Mouse (Mus musculus): Measurements from ENCODE around the gene Cyb561d2. TPM values are rescaled to one million over a fixed set of nuclear protein-coding genes. Genes with fewer than 3 reads are reported as not detected.
"Not testable (repeated sequence)": the region's sequence is repeated elsewhere in the genome, so short reads cannot be mapped to it uniquely, and the experiment has no call there.

Cyb561d2 gene
- polyA plus RNA-seq, 1 experiment from 2014 or later: 24.7 TPM

DNA sequence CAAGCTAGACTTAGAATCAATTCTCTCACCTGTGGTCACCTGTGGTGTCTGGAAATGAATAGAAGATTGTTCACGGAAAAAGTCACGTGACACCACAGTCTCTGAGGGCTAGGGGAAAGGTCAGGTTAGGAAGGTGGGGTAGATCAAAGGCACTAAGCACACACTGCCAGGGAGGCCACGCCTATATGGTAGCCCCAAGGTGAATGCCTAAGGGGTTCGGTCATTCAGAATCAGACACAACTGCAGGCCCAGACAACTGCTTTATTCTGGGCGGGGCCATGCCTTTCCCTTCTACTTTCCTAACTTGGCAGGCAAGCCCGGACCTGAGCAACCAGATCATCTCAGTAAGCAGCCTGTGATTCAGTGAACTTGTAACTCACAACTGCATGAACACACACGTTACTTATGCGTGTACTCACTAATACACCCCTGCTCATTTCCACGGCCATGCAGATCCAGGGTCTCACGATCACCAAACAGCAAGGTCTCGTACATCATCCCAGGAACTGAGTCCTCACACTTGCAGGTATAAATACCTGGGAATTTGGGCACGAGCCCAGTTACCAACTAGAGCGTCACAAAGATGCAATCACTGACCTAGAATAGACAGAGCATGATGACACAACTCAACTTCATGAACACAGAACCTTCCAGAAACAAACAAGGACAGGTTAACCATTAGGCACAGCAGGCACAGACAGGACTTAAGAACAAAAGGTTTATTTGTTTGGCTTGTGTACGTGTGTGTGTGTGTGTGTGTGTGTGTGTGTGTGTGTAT is 33.8 kb upstream of the Cyb561d2 start:
- Histone ChIP-seq H3K27ac (replicated peaks; ENCODE audit: low read depth, low read length) (peak overlapping the region; percentile 82), H3K4me2 (ENCODE audit: low read depth, low read length) (no peak overlapping the region), H3K36me3 (ENCODE audit: control insufficient read depth, insufficient read depth, low read length) (peaks cover 40% of the 10 kb centered on the region), H3K9ac (ENCODE audit: low read depth, low read length) (no peak overlapping the region), H3K4me3 (ENCODE audit: low read depth, low read length) (no peak overlapping the region), H3K27me3 (replicated peaks; ENCODE audit: control insufficient read depth, insufficient read depth, low read length) (no peaks in the 10 kb centered on the region), H3K9me3 (ENCODE audit: control insufficient read depth, low read length) (no peaks in the 10 kb centered on the region), H3K4me1 (ENCODE audit: control insufficient read depth, insufficient read depth, low read length) (peaks cover 12% of the 10 kb centered on the region)
- 71% methylated on average over 14 of the region's 14 CpGs for WGBS
- DNase-seq (ENCODE audit: low spot score): peak; percentile 88
- peak; percentile 17; the same call in 1 of the 2 replicates for ATAC-seq (ENCODE audit: low read depth)

DNA sequence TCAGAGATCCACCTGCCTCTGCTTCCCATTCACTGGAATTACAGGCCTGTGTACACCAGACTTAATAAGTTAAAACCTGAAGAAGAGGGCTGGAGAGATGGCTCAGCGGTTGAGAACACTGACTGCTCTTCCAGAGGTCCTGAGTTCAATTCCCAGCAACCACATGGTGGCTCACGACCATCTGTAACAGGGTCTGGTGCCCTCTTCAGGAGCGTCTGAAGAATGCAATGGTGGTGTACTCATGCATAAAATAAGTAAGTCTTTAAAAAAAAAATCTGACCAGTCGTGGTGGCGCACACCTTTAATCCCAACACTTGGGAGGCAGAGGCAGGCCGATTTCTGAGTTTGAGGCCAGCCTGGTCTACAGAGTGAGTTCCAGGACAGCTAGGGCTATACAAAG is 31.8 kb upstream of the Cyb561d2 start:
- Histone ChIP-seq H3K4me1 (ENCODE audit: control insufficient read depth, insufficient read depth, low read length) (peaks cover 23% of the 10 kb centered on the region), H3K36me3 (ENCODE audit: control insufficient read depth, insufficient read depth, low read length) (peaks cover 44% of the 10 kb centered on the region)
- not testable (repeated sequence) for H3K9me3 ChIP-seq (ENCODE audit: control insufficient read depth, low read length); H3K27me3 ChIP-seq (replicated peaks; ENCODE audit: control insufficient read depth, insufficient read depth, low read length); ATAC-seq (ENCODE audit: low read depth); DNase-seq (ENCODE audit: low spot score); H3K9ac ChIP-seq (ENCODE audit: low read depth, low read length); H3K27ac ChIP-seq (replicated peaks; ENCODE audit: low read depth, low read length); H3K4me3 ChIP-seq (ENCODE audit: low read depth, low read length); H3K4me2 ChIP-seq (ENCODE audit: low read depth, low read length)
- 86% methylated on average over 6 of the region's 6 CpGs for WGBS

DNA sequence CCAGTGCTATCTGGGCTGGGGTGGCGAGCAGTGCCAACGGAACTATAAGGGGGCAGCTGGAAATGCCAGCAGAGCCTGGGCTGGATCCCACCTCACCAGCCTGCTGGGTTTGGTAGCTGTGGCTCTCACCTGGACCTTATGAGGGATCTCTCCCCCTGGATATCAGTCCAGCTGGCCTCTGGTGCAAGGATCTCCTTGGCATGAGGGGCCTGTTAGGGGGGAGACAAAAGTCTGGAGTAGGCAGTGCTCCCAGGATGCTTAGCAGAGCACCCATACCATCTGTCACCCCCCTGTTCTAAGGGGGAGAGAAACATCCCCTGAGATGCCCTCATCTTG is 30.3 kb upstream of the Cyb561d2 start:
- peaks cover 44% of the 10 kb centered on the region for H3K36me3 ChIP-seq (ENCODE audit: control insufficient read depth, insufficient read depth, low read length)
- H3K4me1 ChIP-seq (ENCODE audit: control insufficient read depth, insufficient read depth, low read length): peaks cover 28% of the 10 kb centered on the region
- H3K27ac ChIP-seq (replicated peaks; ENCODE audit: low read depth, low read length): no peak overlapping the region
- H3K27me3 ChIP-seq (replicated peaks; ENCODE audit: control insufficient read depth, insufficient read depth, low read length): no peaks in the 10 kb centered on the region
- H3K9me3 ChIP-seq (ENCODE audit: control insufficient read depth, low read length): no peaks in the 10 kb centered on the region
- 94% methylated on average over 2 of the region's 2 CpGs for WGBS
- no peak overlapping the region for H3K4me3 ChIP-seq (ENCODE audit: low read depth, low read length)
- DNase-seq (ENCODE audit: low spot score) (no peak), ATAC-seq (ENCODE audit: low read depth) (no peak)
- H3K9ac ChIP-seq (ENCODE audit: low read depth, low read length): no peak overlapping the region
- no peak overlapping the region for H3K4me2 ChIP-seq (ENCODE audit: low read depth, low read length)

DNA sequence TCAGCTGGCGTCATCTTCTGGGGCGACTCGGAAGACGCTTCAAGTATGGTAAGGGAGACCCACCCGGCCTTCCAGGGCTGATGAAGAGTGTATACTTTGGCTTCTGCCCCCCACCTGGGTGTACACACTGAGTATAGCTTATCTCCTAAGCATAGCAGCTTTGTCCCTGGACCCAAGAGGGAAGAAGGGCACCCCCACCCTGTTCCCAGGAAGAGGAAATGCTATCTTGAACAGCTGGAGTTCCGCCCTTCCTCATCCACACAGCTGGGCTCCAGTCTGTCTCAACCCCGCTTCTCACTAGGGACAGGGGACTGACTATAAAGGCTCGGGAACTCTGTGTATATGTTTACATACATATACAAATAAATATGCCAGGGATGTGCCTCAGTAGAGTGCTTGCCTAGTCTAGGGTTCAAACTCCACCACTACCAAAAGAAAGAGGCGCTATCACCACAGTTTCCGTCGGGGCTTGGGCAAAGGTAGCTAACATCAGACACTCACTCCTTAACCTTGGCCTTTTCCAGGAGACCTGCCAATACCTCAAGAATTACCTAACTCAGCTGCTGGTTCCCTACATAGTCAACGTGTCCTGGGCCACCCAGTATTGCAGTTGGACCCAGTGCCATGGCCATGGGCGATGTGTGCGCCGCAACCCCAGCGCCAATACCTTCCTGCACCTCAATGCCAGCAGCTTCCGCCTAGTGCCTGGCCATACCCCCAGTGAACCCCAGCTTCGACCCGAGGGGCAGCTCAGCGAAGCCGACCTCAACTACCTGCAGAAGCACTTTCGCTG is 29.7 kb upstream of the Cyb561d2 start:
- DNase-seq (ENCODE audit: low spot score): no peak
- H3K4me2 ChIP-seq (ENCODE audit: low read depth, low read length): no peak overlapping the region
- H3K4me1 ChIP-seq (ENCODE audit: control insufficient read depth, insufficient read depth, low read length): peaks cover 28% of the 10 kb centered on the region
- H3K36me3 ChIP-seq (ENCODE audit: control insufficient read depth, insufficient read depth, low read length): peaks cover 44% of the 10 kb centered on the region
- H3K27me3 ChIP-seq (replicated peaks; ENCODE audit: control insufficient read depth, insufficient read depth, low read length): no peaks in the 10 kb centered on the region
- H3K9me3 ChIP-seq (ENCODE audit: control insufficient read depth, low read length): no peaks in the 10 kb centered on the region
- no peak for ATAC-seq (ENCODE audit: low read depth)
- WGBS: 95% methylated on average over 22 of the region's 22 CpGs
- H3K27ac ChIP-seq (replicated peaks; ENCODE audit: low read depth, low read length): no peak overlapping the region
- H3K9ac ChIP-seq (ENCODE audit: low read depth, low read length): 0 out of 2 replicates have a peak overlapping the region, but pooled peaks have one; percentile 20
- H3K4me3 ChIP-seq (ENCODE audit: low read depth, low read length): no peak overlapping the region

DNA sequence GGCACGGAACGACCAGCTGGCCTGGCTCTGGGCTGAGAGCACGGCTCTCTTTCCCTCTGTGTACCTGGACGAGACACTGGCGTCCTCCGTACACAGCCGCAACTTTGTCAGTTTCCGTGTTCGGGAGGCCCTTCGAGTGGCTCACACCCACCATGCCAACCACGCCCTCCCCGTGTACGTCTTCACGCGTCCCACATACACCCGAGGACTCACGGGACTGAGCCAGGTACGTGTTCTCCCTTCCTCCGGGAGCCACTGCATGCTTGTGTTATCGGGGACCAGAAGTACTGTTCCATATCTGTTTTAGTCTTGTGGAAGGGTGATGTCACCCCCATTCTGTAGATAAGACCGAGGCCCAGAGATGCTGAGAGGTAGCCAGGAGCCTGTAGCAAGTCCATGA is 28.9 kb upstream of the Cyb561d2 start:
- Histone ChIP-seq H3K9ac (ENCODE audit: low read depth, low read length) (peak overlapping the region; percentile 66), H3K4me1 (ENCODE audit: control insufficient read depth, insufficient read depth, low read length) (peaks cover 24% of the 10 kb centered on the region), H3K36me3 (ENCODE audit: control insufficient read depth, insufficient read depth, low read length) (peaks cover 50% of the 10 kb centered on the region), H3K27me3 (replicated peaks; ENCODE audit: control insufficient read depth, insufficient read depth, low read length) (no peaks in the 10 kb centered on the region), H3K4me2 (ENCODE audit: low read depth, low read length) (peak overlapping the region; percentile 63), H3K27ac (replicated peaks; ENCODE audit: low read depth, low read length) (no peak overlapping the region), H3K4me3 (ENCODE audit: low read depth, low read length) (peak overlapping the region; percentile 52; the same call in 1 of the 2 replicates), H3K9me3 (ENCODE audit: control insufficient read depth, low read length) (no peaks in the 10 kb centered on the region)
- ATAC-seq (ENCODE audit: low read depth): no peak
- DNase-seq (ENCODE audit: low spot score): no peak
- 94% methylated on average over 21 of the region's 21 CpGs for WGBS

DNA sequence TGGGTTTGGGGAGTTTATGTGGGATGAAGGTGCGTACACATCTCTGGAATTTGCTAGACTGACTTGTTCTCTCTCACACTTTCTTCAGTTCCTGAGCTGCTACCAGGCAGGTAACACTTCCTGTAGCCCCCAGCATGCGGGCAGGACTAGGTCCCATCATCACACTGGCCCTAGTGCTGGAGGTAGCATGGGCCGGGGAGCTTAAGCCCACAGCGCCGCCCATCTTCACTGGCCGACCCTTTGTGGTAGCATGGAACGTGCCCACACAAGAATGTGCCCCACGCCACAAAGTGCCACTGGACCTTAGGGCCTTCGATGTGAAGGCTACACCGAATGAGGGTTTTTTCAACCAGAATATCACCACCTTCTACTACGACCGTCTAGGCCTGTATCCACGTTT is 28.0 kb upstream of the Cyb561d2 start:
- no peaks in the 10 kb centered on the region for H3K27me3 ChIP-seq (replicated peaks; ENCODE audit: control insufficient read depth, insufficient read depth, low read length)
- peak overlapping the region; percentile 63 for H3K4me2 ChIP-seq (ENCODE audit: low read depth, low read length)
- peak overlapping the region; percentile 66 for H3K9ac ChIP-seq (ENCODE audit: low read depth, low read length)
- WGBS: 41% methylated on average over 13 of the region's 13 CpGs
- H3K27ac ChIP-seq (replicated peaks; ENCODE audit: low read depth, low read length): peak overlapping the region; percentile 88; the same call in 1 of the 2 replicates
- peaks cover 56% of the 10 kb centered on the region for H3K36me3 ChIP-seq (ENCODE audit: control insufficient read depth, insufficient read depth, low read length)
- ATAC-seq (ENCODE audit: low read depth) (no peak), DNase-seq (ENCODE audit: low spot score) (no peak)
- peaks cover 24% of the 10 kb centered on the region for H3K4me1 ChIP-seq (ENCODE audit: control insufficient read depth, insufficient read depth, low read length)
- no peaks in the 10 kb centered on the region for H3K9me3 ChIP-seq (ENCODE audit: control insufficient read depth, low read length)
- H3K4me3 ChIP-seq (ENCODE audit: low read depth, low read length): peak overlapping the region; percentile 52

DNA sequence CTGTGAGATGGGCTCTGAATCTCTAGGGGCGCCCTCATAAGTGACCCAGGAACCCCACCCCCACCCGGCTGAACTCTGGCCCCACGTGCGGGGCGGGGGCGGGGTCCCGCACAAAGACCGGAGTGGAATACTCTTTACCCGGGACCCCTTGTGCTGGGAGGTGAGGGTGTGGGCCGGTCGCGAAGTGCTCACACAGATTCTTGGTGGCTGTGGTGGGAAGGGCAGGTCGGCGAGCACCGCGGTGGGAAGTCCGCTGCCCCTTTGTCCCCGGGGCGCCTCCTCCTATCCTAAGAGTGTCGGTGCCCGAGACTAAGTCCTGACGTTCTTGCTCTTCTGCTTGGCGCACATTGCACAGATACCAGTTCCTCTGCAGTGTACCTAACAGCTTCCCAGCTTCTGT is 27.3 kb upstream of the Cyb561d2 start:
- 0% methylated on average over 16 of the region's 23 CpGs for WGBS
- ATAC-seq (ENCODE audit: low read depth): peak; percentile 5
- peaks cover 24% of the 10 kb centered on the region for H3K4me1 ChIP-seq (ENCODE audit: control insufficient read depth, insufficient read depth, low read length)
- peak overlapping the region; percentile 88 for H3K27ac ChIP-seq (replicated peaks; ENCODE audit: low read depth, low read length)
- no peak for DNase-seq (ENCODE audit: low spot score)
- H3K9ac ChIP-seq (ENCODE audit: low read depth, low read length): peak overlapping the region; percentile 66
- H3K36me3 ChIP-seq (ENCODE audit: control insufficient read depth, insufficient read depth, low read length): peaks cover 56% of the 10 kb centered on the region
- H3K9me3 ChIP-seq (ENCODE audit: control insufficient read depth, low read length): no peaks in the 10 kb centered on the region
- H3K4me2 ChIP-seq (ENCODE audit: low read depth, low read length): peak overlapping the region; percentile 63
- H3K4me3 ChIP-seq (ENCODE audit: low read depth, low read length): peak overlapping the region; percentile 52
- no peaks in the 10 kb centered on the region for H3K27me3 ChIP-seq (replicated peaks; ENCODE audit: control insufficient read depth, insufficient read depth, low read length)

DNA sequence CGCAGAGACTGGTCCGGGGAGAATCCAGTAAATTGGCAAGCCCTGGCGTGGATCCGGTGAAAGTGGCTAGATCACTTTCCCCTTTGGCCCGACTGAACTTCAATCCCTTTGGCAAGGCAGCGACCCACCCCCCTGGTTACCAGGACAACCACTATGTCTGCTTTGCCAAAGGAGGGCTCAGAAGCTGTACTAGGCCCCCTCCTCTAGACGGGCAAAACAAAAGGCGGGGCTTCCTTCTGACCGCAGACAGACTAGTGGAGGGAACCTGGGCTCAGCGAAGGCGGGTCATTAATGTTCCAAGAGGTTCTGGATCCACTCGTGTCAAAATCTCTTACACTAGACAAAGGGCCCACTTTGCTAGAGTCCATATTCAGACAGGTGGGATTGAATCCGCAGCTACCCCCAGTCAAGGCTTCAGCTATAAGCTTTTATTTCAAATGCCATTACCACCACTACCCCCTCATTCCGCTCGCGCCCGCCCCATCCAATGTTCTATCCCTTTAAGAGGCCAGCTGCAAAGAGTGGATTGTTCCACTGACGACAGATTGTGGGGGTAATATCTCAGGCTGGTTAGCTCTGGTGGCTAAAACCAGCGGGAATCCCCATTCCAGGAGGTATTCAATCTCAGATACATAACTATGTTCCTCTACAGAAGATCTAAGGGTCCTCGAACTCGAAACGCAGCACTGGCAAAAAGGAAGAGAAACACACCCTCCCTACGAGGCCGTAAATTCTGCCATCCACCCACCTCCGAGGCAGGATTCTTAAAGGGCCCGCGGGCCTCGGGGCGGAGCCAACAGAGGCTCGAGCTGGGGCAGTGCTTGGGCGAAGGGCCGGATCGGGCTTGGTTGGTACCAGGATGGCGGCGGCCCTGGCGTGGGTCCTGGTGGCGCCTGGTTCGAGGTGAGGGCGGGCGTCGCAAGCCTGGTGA is 26.6 kb upstream of the Cyb561d2 start:
- H3K4me3 ChIP-seq (ENCODE audit: low read depth, low read length): peak overlapping the region; percentile 52
- no peaks in the 10 kb centered on the region for H3K27me3 ChIP-seq (replicated peaks; ENCODE audit: control insufficient read depth, insufficient read depth, low read length)
- H3K27ac ChIP-seq (replicated peaks; ENCODE audit: low read depth, low read length): peak overlapping the region; percentile 88
- peaks cover 31% of the 10 kb centered on the region for H3K4me1 ChIP-seq (ENCODE audit: control insufficient read depth, insufficient read depth, low read length)
- under 1% methylated on average over 41 of the region's 41 CpGs for WGBS
- ATAC-seq (ENCODE audit: low read depth) (peak; percentile 87), DNase-seq (ENCODE audit: low spot score) (peak; percentile 95)
- peak overlapping the region; percentile 66 for H3K9ac ChIP-seq (ENCODE audit: low read depth, low read length)
- H3K9me3 ChIP-seq (ENCODE audit: control insufficient read depth, low read length): no peaks in the 10 kb centered on the region
- peaks cover 53% of the 10 kb centered on the region for H3K36me3 ChIP-seq (ENCODE audit: control insufficient read depth, insufficient read depth, low read length)
- peak overlapping the region; percentile 63 for H3K4me2 ChIP-seq (ENCODE audit: low read depth, low read length)
